Mouse (Mus musculus) ovary, postnatal 36 days (tissue): ENCODE data around the gene Tnfsf13.
A peak's percentile ranks its signal among the peaks of the same experiment; 100 is the strongest.
"Not testable (repeated sequence)": the region's sequence is repeated elsewhere in the genome, so short reads cannot be mapped to it uniquely, and the experiment has no call there.

ENCODE experiments used
- DNase-seq: peaks from one replicate; pipeline ENCODE4 v3.0.0; 2022; ENCODE audit warnings: low spot score, mixed read lengths

The Tnfsf13 gene

GRCm38 (mm10) chr11:69703814-69704612, 18.4 kb upstream of the Tnfsf13 start:
- DNase-seq = no peak

GRCm38 (mm10) chr11:69703381-69703780, 17.8 kb upstream of the Tnfsf13 start:
- DNase-seq = not testable (repeated sequence)

GRCm38 (mm10) chr11:69702886-69703285, 17.3 kb upstream of the Tnfsf13 start:
- not testable (repeated sequence) for DNase-seq

- no peak for DNase-seq
Measured at GRCm38 (mm10) chr11:69699595-69699994, 14.0 kb upstream of the Tnfsf13 start.

GRCm38 (mm10) chr11:69698574-69698973, 13.0 kb upstream of the Tnfsf13 start:
- no peak for DNase-seq

GRCm38 (mm10) chr11:69697396-69697795, 11.8 kb upstream of the Tnfsf13 start:
- no peak for DNase-seq

GRCm38 (mm10) chr11:69695361-69696181, 10.0 kb upstream of the Tnfsf13 start, which contains the start of the genes Tnfsf12 and Tnfsfm13:
TSS of gene Tnfsf12 (minus strand) at chr11:69695849.
TSS of gene Tnfsfm13 (minus strand) at chr11:69696098.
- DNase-seq = peak; percentile 80

- no peak for DNase-seq
Measured at GRCm38 (mm10) chr11:69695046-69695360, 9.4 kb upstream of the Tnfsf13 start.

- DNase-seq = no peak
Measured at GRCm38 (mm10) chr11:69693421-69693965, 7.9 kb upstream of the Tnfsf13 start.

GRCm38 (mm10) chr11:69692863-69693262, 7.3 kb upstream of the Tnfsf13 start:
- DNase-seq = no peak

- DNase-seq = no peak
Measured at GRCm38 (mm10) chr11:69692196-69692811, 6.7 kb upstream of the Tnfsf13 start.

- DNase-seq = no peak
Measured at GRCm38 (mm10) chr11:69689891-69690290, 4.3 kb upstream of the Tnfsf13 start.

- DNase-seq = no peak
Measured at GRCm38 (mm10) chr11:69687061-69687460, 1.5 kb upstream of the Tnfsf13 start.

- DNase-seq = peak; percentile 79
Measured at GRCm38 (mm10) chr11:69686377-69686776, 793 bp upstream of the Tnfsf13 start.

- peak; percentile 21 for DNase-seq
Measured at GRCm38 (mm10) chr11:69684936-69685335, 648 bp downstream of the Tnfsf13 start.

GRCm38 (mm10) chr11:69684128-69684745, 1.3 kb downstream of the Tnfsf13 start:
- DNase-seq = peak; percentile 35

GRCm38 (mm10) chr11:69683576-69683975, 2.0 kb downstream of the Tnfsf13 start:
- DNase-seq = no peak

GRCm38 (mm10) chr11:69682840-69683533, 2.6 kb downstream of the Tnfsf13 start:
- DNase-seq = peak; percentile 88

- DNase-seq = no peak
Measured at GRCm38 (mm10) chr11:69682209-69682839, 3.3 kb downstream of the Tnfsf13 start.

- peak; percentile 96 for DNase-seq
Measured at GRCm38 (mm10) chr11:69681314-69682208, 4.0 kb downstream of the Tnfsf13 start, which contains the start of gene Senp3. TSS of gene Senp3 (minus strand) at chr11:69682084.
